Mouse (Mus musculus) cerebellum, postnatal 10 days (tissue): ENCODE results near the gene Gm11938.
"Not testable (repeated sequence)": the region's sequence is repeated elsewhere in the genome, so short reads cannot be mapped to it uniquely, and the experiment has no call there.

Experiments
- DNase-seq, 2 experiments: peaks; one replicate each; pipeline ENCODE4 v3.0.0; 2021; ENCODE audit warnings: mixed read lengths in 2 of 2

The Gm11938 gene

DNA sequence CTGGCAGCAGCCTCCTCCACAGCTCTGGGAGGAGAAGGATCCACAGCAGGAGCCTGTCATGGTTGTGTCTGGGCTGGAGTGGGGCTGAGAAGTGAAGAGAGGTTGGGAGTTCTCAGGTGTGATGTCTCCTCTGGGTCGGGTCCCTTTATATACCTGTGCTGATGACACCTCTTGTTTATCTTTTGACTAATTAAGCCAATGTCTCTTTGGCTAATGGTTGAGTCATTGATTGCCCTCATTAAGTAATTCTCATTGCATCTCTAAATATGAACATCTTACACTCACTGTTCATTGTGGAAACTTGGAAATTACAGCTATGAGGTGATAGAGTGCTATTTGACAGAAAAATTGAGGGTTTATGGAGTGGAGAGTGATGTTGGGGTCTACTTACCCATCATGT, at the start of gene Gm11938:
Gene Gm11938 (minus strand): TSS at position 101 of the 400 bp plus-strand sequence.
- not testable (repeated sequence) for DNase-seq

DNA sequence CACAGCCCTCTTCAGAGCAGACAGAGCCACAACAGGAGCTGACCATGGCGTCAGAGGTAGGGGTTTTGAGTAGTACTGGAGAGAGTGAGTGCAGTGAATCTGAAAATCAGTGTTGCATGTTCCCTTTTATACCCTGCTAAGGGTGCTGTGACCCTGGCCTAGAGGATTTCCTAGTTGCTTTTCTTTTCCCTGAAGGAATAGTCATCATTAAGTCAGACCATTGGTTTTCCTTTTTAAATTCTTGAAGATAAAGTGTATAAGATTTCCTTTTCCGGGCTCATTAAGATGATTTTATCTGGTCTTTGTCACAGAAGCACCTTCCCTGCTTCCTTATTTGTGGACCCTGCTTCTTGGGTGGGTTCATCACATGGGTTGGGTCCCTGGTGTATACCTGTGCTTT, 47.0 kb upstream of the Gm11938 start, which contains the start of gene Gm11555:
Gene Gm11555 (minus strand): TSS at position 101 of the 400 bp plus-strand sequence.
- no peak for DNase-seq

- DNase-seq, result peak; percentile 42 to 49
These were observed 43.3 kb upstream of the Gm11938 start for GRCm38 (mm10) chr11:99646444-99646843.

DNA sequence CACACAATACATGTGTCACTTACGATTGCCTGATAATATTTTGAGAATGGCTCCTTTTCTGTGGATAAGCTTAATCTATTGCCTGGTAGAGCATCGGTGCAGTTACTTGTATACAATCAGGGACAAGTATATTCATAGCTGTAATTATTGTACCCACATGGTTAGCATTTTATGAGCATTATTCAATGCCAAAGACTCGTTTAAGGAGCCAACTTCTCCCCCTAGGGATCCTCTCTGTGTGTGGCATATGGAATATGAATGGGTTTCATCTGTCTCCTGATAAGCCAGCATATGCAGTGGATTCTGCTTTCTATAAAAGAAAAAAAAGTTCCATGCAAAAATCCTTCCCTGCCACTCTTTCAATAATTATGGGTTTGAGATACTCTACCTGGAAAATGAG, 41.2 kb upstream of the Gm11938 start:
- DNase-seq, result no peak

- not testable (repeated sequence) for DNase-seq
These were observed 40.6 kb upstream of the Gm11938 start, which contains the start of gene Krtap4-7 for GRCm38 (mm10) chr11:99643635-99644139. TSS of gene Krtap4-7 (minus strand) at chr11:99644089.

- DNase-seq, result no peak
These were observed 37.8 kb upstream of the Gm11938 start for GRCm38 (mm10) chr11:99640926-99641325.

DNA sequence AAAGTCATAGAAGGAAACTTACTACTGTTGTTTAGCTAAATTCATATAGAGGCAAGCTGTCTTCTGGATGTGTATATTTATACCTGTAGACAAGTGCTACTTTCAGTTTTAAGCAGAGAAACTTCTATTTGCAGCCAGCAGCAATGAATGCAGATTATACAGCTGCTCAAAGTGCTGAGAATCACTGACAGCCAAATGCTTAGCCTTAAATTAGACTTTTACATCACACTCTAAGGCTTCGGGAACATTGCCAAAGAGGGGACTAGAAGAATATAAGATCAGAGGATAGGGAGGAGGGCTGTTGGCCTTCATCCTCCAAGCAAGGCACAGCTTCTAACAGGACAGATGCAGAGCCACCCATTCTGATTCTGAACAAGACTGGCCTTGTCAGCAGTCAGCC, 34.0 kb upstream of the Gm11938 start:
- DNase-seq, result no peak

DNA sequence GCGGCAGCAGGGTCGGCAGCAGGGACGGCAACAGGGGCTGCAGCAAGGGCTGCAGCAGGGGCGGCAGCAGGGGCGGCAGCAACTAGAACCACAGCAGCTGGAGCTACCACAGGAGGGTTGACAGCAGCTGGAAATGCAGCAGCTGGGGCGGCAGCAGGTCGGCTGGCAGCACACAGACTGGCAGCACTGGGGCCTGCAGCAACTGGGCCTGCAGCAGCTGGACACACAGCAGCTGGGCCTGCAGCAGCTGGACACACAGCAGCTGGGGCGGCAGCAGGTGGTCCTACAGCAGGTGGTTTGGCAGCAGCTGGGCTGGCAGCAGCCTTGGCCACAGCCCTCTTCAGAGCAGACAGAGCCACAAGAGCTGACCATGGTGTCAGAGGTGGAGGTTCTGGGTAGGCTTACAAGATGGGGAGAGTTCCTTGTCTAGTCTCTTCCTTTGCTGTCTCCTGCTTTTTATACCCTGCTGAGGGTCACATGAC, 31.6 kb upstream of the Gm11938 start, which contains the start of gene Krtap4-2:
Gene Krtap4-2 (minus strand): TSS at position 432 of the 482 bp plus-strand sequence.
- DNase-seq, result no peak

DNA sequence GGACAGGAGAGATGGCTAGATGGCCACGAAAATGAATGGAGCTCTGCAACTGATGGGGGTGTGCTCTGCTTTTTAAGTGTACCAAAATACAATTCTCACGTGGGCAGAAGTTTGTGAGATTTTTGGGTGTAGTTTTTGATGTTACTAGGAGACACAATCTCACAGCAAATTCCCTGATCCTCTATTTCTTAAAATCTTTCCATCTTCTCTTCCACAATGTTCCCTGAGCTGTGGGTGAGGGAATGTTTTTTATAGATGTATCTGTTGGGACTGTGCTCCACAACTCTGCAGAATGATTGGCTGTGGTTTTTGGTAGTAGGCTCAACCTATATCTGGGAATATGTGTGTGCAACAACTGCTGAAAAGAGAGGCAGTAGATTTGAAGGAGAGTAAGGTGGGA, 30.2 kb upstream of the Gm11938 start:
- DNase-seq, result no peak

- no peak for DNase-seq
These were observed 27.8 kb upstream of the Gm11938 start for GRCm38 (mm10) chr11:99630890-99631289.

- DNase-seq, result no peak
These were observed 25.0 kb upstream of the Gm11938 start, which contains the start of gene Krtap4-1 for GRCm38 (mm10) chr11:99628138-99628537. TSS of gene Krtap4-1 (minus strand) at chr11:99628238.

DNA sequence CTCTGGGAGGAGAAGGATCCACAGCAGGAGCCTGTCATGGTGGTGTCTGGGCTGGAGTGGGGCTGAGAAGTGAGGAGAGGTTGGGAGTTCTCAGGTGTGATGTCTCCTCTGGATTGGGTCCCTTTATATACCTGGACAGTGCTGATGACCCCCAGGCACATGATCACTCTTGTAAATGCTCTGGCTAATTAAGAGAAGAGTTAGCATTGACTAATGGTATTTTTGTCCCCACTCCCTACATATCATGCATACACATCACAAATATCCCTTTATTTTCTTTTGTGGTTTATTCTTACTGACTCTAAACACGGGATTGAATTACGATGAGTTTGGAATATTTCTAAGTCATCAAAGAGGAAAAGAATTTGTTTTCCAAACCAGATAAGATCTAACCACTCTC, 17.2 kb upstream of the Gm11938 start, which contains the start of gene Gm11562:
Gene Gm11562 (minus strand): TSS at position 101 of the 400 bp plus-strand sequence.
- no peak for DNase-seq

GRCm38 (mm10) chr11:99614796-99615363, 11.8 kb upstream of the Gm11938 start, which contains the start of gene Krtap2-4:
TSS of gene Krtap2-4 (minus strand) at chr11:99614846.
- no peak for DNase-seq

DNA sequence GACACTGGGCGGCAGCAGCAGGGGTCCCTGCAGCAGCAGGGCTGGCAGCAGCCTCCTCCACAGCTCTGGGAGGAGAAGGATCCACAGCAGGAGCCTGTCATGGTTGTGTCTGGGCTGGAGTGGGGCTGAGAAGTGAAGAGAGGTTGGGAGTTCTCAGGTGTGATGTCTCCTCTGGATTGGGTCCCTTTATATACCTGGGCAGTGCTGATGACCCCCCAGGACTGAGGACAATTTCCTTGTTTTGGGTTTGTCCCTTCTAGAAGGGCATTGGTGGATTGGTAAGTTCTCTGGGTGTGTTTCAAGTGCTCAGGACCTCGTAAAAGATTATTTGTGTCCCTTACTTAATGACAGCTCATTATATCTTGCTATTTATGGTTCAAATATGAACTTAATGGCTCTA, 7.0 kb upstream of the Gm11938 start, which contains the start of gene Gm11937:
Gene Gm11937 (minus strand): TSS at position 101 of the 400 bp plus-strand sequence.
- not testable (repeated sequence) for DNase-seq

DNA sequence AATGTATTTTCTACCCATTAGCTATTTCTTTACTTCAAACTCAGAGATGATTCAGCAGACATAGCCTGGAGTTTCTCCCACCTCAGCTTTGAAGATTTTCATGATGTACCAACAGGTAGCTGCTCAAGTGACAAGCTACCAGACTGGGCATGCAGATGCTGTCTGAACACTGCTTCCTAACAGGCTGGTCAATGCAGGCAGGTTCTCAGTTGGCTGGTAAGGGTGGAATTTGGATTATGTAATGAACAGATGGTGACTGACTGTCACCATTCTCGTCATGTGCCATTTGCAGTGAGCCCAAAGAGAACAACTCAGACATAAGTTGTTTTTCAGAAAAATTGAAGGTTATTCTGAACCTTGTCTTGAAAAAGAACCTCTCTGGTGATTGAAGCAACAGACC, 6.0 kb upstream of the Gm11938 start:
- DNase-seq, result peak; percentile 13 to 17

GRCm38 (mm10) chr11:99597742-99598141, 5.4 kb downstream of the Gm11938 start, which contains the start of gene Krtap9-3:
TSS of gene Krtap9-3 (minus strand) at chr11:99598105.
- not testable (repeated sequence) for DNase-seq

DNA sequence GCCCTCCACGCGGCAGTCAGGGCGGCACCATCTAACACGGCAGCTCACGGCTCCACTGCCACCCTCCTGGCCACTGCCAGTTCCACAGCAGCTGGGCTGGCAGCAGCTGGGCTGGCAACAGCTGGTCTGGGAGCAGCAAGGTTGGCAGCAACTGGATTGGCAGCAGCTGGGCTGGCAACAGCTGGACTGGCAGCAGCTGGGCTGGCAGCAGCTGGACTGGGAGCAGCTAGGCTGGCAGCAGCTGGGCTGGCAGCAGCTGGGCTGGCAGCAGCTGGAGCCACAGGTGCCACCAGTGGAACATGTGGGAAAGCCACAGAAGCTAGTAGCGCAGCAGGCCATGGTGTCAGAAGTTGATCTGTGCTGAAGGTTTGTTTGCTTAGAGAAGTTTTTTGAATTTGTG, 12.1 kb downstream of the Gm11938 start, which contains the start of gene Krtap1-3:
Gene Krtap1-3 (minus strand): TSS at position 359 of the 400 bp plus-strand sequence.
- DNase-seq, result no peak

GRCm38 (mm10) chr11:99585096-99585495, 18.0 kb downstream of the Gm11938 start:
- DNase-seq, result no peak

GRCm38 (mm10) chr11:99583245-99583704, 19.8 kb downstream of the Gm11938 start, which contains the start of gene Krtap1-4:
TSS of gene Krtap1-4 (minus strand) at chr11:99583654.
- DNase-seq, result no peak

DNA sequence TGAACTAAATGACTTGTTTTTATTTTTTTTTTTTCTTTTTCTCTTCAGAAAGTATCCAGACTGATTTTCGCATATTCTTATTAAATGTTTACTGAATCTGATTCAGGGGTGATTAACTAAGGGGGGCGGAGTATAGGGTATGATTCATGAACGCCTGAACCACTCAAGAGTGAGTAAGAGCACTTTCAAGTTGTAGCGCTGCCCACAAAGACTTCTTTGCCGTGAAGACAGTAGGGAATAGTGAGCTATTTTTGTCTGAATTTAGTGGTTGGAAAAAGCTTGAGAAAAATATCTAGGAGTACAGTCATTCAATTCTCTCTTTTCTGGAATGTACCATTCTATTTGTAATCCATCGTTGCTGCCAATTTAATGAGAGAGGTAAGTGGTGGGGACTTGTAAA, 21.5 kb downstream of the Gm11938 start:
- no peak for DNase-seq

GRCm38 (mm10) chr11:99581051-99581450, 22.1 kb downstream of the Gm11938 start:
- DNase-seq, result no peak

DNA sequence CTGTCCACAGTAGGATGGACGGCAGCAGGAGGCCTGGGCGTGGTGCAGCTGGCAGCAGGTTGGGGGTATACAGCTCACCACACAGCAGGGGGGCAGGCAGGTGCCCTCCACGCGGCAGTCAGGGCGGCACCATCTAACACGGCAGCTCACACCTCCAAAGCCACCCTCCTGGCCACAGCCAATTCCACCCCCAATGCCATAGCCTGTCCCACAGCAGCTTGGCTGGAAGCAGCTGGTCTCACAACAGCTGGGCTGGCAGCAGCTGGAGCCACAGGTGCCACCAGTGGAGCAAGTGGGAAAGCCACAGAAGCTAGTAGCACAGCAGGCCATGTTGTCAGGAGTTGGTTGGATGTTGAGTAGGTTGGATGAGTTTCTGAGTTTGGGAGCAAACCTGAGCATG, 22.5 kb downstream of the Gm11938 start, which contains the start of gene Krtap1-5:
Gene Krtap1-5 (minus strand): TSS at position 381 of the 400 bp plus-strand sequence.
- no peak for DNase-seq

DNA sequence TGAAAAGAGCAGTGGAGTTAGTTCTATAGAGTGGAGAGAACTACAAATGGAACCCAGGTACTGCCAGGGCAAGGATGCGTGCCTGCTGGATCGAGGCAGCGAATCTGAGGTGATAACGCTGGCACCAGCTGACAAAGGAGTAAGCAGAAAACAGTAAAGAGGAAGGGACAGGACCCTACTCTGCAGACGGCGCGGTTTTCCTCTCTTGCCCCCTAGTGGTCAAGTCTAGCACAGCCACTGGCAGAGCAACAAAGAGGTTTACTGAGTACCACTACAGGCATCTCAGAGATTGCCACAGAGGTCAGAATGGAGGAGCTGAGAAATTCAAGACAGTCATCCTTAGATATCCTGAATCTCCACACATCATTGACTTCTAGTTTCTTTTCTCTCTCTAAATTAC, 29.0 kb downstream of the Gm11938 start:
- DNase-seq, result peak; percentile 90

GRCm38 (mm10) chr11:99573164-99573563, 29.9 kb downstream of the Gm11938 start:
- no peak for DNase-seq
